Mouse (Mus musculus) CH12.LX (cell line): ENCODE measurements around the gene Mogat2. TPM values are rescaled to one million over a fixed set of nuclear protein-coding genes. Genes with fewer than 3 reads are reported as not detected.
A peak's percentile ranks its signal among the peaks of the same experiment; 100 is the strongest.

ENCODE experiments used
- DNase-seq: peaks from one replicate; pipeline ENCODE4 v3.0.0-alpha.2; 2013; ENCODE audit errors: extremely low read depth
- H3K27ac ChIP-seq: 2 replicates; pipeline ENCODE4 v1.5.1; 2012; ENCODE audit warnings: low read depth, mild to moderate bottlenecking, control low read depth, moderate library complexity; ENCODE audit not compliant: insufficient read depth
- H3K27me3 ChIP-seq: replicated peaks from 2 replicates; pipeline ENCODE3; 2012; ENCODE audit warnings: inconsistent platforms
- H3K36me3 ChIP-seq, 2 experiments: replicated peaks in 1 of 2; 2 replicates each; pipeline versions ENCODE3 to v1.6.1; 2012; ENCODE audit warnings: inconsistent platforms in 1 of 2, low read length in 1 of 2, mild to moderate bottlenecking in 1 of 2, mixed read lengths in 1 of 2, moderate library complexity in 1 of 2; ENCODE audit not compliant: control insufficient read depth in 1 of 2, insufficient read depth in 1 of 2
- H3K4me1 ChIP-seq, 2 experiments: 2 replicates each; pipeline ENCODE4 v1.6.1; 2012; ENCODE audit warnings: inconsistent platforms in 1 of 2, moderate library complexity in 1 of 2; ENCODE audit not compliant: insufficient read depth in 2 of 2, control insufficient read depth in 1 of 2
- H3K4me2 ChIP-seq: 2 replicates; pipeline ENCODE4 v1.6.1; 2012; ENCODE audit warnings: low read depth, mild to moderate bottlenecking, control low read depth; ENCODE audit not compliant: poor library complexity, insufficient read depth, severe bottlenecking
- H3K4me3 ChIP-seq, 3 experiments: fragments of 150-350 bp in 1 of 3; sonication (generic) in 1 of 3; replicated peaks in 1 of 3; 2 replicates each; pipeline versions ENCODE3 to v1.5.1; 2011 to 2012; ENCODE audit warnings: low read depth in 2 of 3, low read length in 2 of 3, mild to moderate bottlenecking in 2 of 3, moderate library complexity in 2 of 3, control low read depth in 1 of 3, improper control_type of control experiment in 1 of 3, inconsistent platforms in 1 of 3, mixed read lengths in 1 of 3; ENCODE audit not compliant: poor library complexity in 1 of 3
- H3K79me2 ChIP-seq: replicated peaks from 2 replicates; pipeline ENCODE4 v1.6.1; 2012; ENCODE audit warnings: mild to moderate bottlenecking, moderate library complexity; ENCODE audit not compliant: control insufficient read depth, poor library complexity, insufficient read depth, severe bottlenecking; ENCODE audit errors: extremely low read depth
- H3K9ac ChIP-seq: 2 replicates; pipeline ENCODE4 v1.6.1; 2012; ENCODE audit warnings: low read depth, mild to moderate bottlenecking, control low read depth, moderate library complexity; ENCODE audit not compliant: insufficient read depth
- H3K9me3 ChIP-seq: replicated peaks from 2 replicates; pipeline ENCODE3; 2012; ENCODE audit warnings: low read length, inconsistent platforms, mixed read lengths
- CHD1 ChIP-seq: IDR thresholded peaks from 2 replicates; pipeline ENCODE4 v1.6.1; 2012; ENCODE audit warnings: low read depth, low read length, improper control_type of control experiment, inconsistent platforms
- CTCF ChIP-seq, 2 experiments: IDR thresholded peaks in 1 of 2; conservative IDR thresholded peaks in 1 of 2; 2 replicates each; pipeline ENCODE4 v1.5.1; 2011 to 2012; ENCODE audit warnings: low read depth in 2 of 2, low read length in 2 of 2, improper control_type of control experiment in 1 of 2, inconsistent platforms in 1 of 2, mild to moderate bottlenecking in 1 of 2, moderate library complexity in 1 of 2
- EP300 ChIP-seq: IDR thresholded peaks from 2 replicates; pipeline ENCODE4 v1.6.1; 2011; ENCODE audit warnings: low read length, improper control_type of control experiment
- GABPA ChIP-seq: IDR thresholded peaks from 2 replicates; pipeline ENCODE4 v1.6.1; 2012; ENCODE audit warnings: low read depth, low read length, improper control_type of control experiment, inconsistent platforms; ENCODE audit not compliant: insufficient replicate concordance
- HCFC1 ChIP-seq: IDR thresholded peaks from 2 replicates; pipeline ENCODE4 v1.6.1; 2012; ENCODE audit warnings: low read depth, mild to moderate bottlenecking, inconsistent platforms, low read length, improper control_type of control experiment
- IRF4 ChIP-seq: IDR thresholded peaks from 2 replicates; pipeline ENCODE4 v1.6.1; 2014; ENCODE audit warnings: low read depth, mild to moderate bottlenecking, inconsistent platforms, low read length, improper control_type of control experiment
- KAT2A ChIP-seq: IDR thresholded peaks from 2 replicates; pipeline ENCODE4 v1.6.1; 2012; ENCODE audit warnings: low read length, improper control_type of control experiment, inconsistent platforms; ENCODE audit not compliant: insufficient replicate concordance
- MAZ ChIP-seq: IDR thresholded peaks from 2 replicates; pipeline ENCODE4 v1.6.1; 2012; ENCODE audit warnings: low read depth, mild to moderate bottlenecking, inconsistent platforms, low read length, improper control_type of control experiment, moderate library complexity
- NRF1 ChIP-seq: IDR thresholded peaks from 2 replicates; pipeline ENCODE4 v1.6.1; 2014; ENCODE audit warnings: low read depth, mild to moderate bottlenecking, inconsistent platforms, low read length, improper control_type of control experiment, moderate library complexity
- POLR2AphosphoS2 ChIP-seq: IDR thresholded peaks from 2 replicates; pipeline ENCODE4 v1.6.1; 2011; ENCODE audit warnings: low read depth, low read length, improper control_type of control experiment
- RAD21 ChIP-seq: IDR thresholded peaks from 2 replicates; pipeline ENCODE4 v1.6.1; 2011; ENCODE audit warnings: low read depth, mild to moderate bottlenecking, low read length, improper control_type of control experiment, moderate library complexity
- RCOR1 ChIP-seq: conservative IDR thresholded peaks from 2 replicates; pipeline ENCODE4 v1.6.1; 2012; ENCODE audit warnings: low read depth, mild to moderate bottlenecking, inconsistent platforms, low read length, improper control_type of control experiment
- TCF12 ChIP-seq: IDR thresholded peaks from 2 replicates; pipeline ENCODE4 v1.6.1; 2014; ENCODE audit warnings: low read depth, mild to moderate bottlenecking, inconsistent platforms, low read length, improper control_type of control experiment
- UBTF ChIP-seq: IDR thresholded peaks from 2 replicates; pipeline ENCODE4 v1.6.1; 2012; ENCODE audit warnings: low read depth, mild to moderate bottlenecking, inconsistent platforms, low read length, improper control_type of control experiment, moderate library complexity
- USF1 ChIP-seq: IDR thresholded peaks from 2 replicates; pipeline ENCODE4 v1.6.1; 2014; ENCODE audit warnings: low read depth, mild to moderate bottlenecking, inconsistent platforms, low read length, improper control_type of control experiment
- ZMIZ1 ChIP-seq: IDR thresholded peaks from 2 replicates; pipeline ENCODE4 v1.6.1; 2012; ENCODE audit warnings: low read depth, mild to moderate bottlenecking, inconsistent platforms, low read length, improper control_type of control experiment
- dilution Hi-C: fragments of 300-500 bp; cut with MboI; formaldehyde crosslinking; loops from 2 replicates; pipeline ENCODE4 v1.14.3; 2020; ENCODE audit warnings: low sequenced_read_pairs; ENCODE audit not compliant: extremely low pct_unique_long_range_greater_than_20kb, extremely low pct_ligation_motif_present
- in situ Hi-C: fragments of 300-500 bp; cut with MboI; formaldehyde crosslinking; loops from 3 replicates; pipeline ENCODE4 v1.14.3; 2019; ENCODE audit warnings: low sequenced_read_pairs, low pct_ligation_motif_present, low pct_unique_long_range_greater_than_20kb, mixed read lengths
- polyA plus RNA-seq: library from polyadenylated mRNA; unstranded; fragments of >175 nt; gene quantifications from 2 replicates; pipeline ENCODE4 v1.2.1, GENCODE M21; 2012; ENCODE audit warnings: low read depth; ENCODE audit not compliant: insufficient read length
- total RNA-seq, 2 experiments: library from RNA; depleted of rRNA; stranded (reverse); fragments of 300-350 nt in 1 of 2; fragments of >200 nt in 1 of 2; gene quantifications; 2 replicates each; pipeline ENCODE4 v1.2.3; 2012 to 2014

Mogat2 gene
- total and polyA plus RNA-seq, 3 experiments: not detected

DNA sequence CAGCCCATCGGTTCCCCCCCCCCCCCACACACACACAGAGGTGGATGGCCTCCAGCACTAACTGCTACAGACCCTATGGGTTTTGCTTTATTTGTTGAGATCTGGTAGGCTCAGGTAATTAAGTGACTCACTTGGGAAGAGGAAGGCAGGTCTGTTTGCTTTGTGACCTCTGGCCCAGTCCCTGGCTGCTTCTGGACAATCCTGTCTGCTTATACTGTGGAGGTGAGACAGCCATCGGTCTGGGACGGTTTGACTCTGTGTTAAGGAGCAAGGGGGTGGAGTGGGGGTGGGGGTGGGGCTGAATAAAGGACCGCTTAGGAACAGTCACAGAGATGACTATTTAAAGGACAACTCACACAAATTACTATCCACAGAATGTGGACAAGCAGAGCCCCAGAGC lies 38.1 kb downstream of the Mogat2 start:
- dilution Hi-C loops (no loop called here), in situ Hi-C loops (no loop called here)
- Histone ChIP-seq H3K4me3 (no peak overlapping the region), H3K4me1 (peaks cover 2 to 19% of the 10 kb centered on the region in 2 experiments), H3K4me2 (no peak overlapping the region), H3K9ac (no peak overlapping the region), H3K27me3 (peaks cover 9% of the 10 kb centered on the region), H3K9me3 (peaks cover 4% of the 10 kb centered on the region), H3K79me2 (no peaks in the 10 kb centered on the region), H3K27ac (no peak overlapping the region), H3K36me3 (no peaks in the 10 kb centered on the region)
- TF ChIP-seq EP300 (no peak), MAZ (no peak), GABPA (no peak), USF1 (no peak), POLR2AphosphoS2 (no peak), ZMIZ1 (no peak), HCFC1 (no peak), CTCF (conservative IDR thresholded peaks at IDR 0.05 in 1 of 2, IDR thresholded peaks at IDR 0.05 in 1 of 2; ENCODE audit: low read depth in 2 of 2, low read length in 2 of 2) (no peak), NRF1 (no peak), RCOR1 (no peak), UBTF (no peak), RAD21 (no peak), CHD1 (no peak)
- no peak for DNase-seq

DNA sequence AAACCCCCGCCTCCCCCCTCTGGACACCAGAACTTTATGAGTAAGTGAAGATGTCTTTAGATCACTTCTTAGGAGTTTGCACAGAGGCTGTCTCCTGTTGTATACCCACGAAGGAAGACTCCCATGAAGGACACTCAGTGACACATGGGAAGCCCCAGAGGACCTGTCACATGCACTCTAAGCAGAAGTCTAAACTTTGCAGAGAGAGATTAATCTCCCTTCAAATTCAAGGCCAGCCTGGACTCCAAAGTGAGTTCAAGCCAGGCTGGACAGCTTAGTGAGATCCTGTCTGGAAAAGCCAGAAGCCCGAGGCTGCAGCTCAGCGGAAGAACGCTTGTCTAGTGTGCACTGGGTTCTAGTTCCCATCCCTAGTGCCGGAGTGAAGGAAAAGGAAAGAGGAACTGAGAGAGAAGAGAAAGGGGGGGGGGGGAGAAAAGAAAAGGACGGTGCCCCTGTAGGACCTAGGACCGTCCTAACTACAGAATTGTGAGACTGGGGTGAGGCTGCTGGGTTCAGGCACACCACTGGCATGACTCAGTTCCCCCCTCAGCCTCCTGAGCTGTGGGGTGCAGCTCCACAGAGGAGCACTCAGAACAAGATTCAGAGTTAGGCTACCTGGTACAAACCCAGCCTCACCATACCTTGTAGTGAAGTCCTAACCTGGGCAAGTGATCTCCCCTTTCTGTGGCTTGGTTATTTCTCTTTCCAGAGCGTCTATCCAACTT lies 38.8 kb downstream of the Mogat2 start:
- no peak for DNase-seq

More for the DNA sequence above, 38.8 kb downstream of the Mogat2 start:
- Histone ChIP-seq H3K4me3 (no peak overlapping the region), H3K36me3 (no peaks in the 10 kb centered on the region), H3K4me2 (no peak overlapping the region), H3K9me3 (peaks cover 4% of the 10 kb centered on the region), H3K4me1 (peaks cover 2 to 19% of the 10 kb centered on the region in 2 experiments; a peak in 3 of 4 replicates), H3K27me3 (peaks cover 11% of the 10 kb centered on the region), H3K79me2 (no peaks in the 10 kb centered on the region), H3K27ac (no peak overlapping the region), H3K9ac (no peak overlapping the region)
- dilution Hi-C loops: no loop called here
- in situ Hi-C loops: no loop called here
- TF ChIP-seq RCOR1 (no peak), EP300 (peak; percentile 24; the same call in 1 of the 2 replicates), KAT2A (no peak), IRF4 (peak; percentile 89), TCF12 (no peak)
